Mouse (Mus musculus): ENCODE data around the gene Tmco1. TPM values are rescaled to one million over a fixed set of nuclear protein-coding genes. Genes with fewer than 3 reads are reported as not detected.

The Tmco1 gene
- polyA plus RNA-seq, 1 experiment from 2014 or later: 90.1 TPM

GRCm38 (mm10) chr1:167269350-167269811, 38.8 kb upstream of the Tmco1 start:
- H3K36me3 ChIP-seq (ENCODE audit: control insufficient read depth, insufficient read depth, low read length): no peaks in the 10 kb centered on the region
- H3K4me2 ChIP-seq (ENCODE audit: low read length): peak overlapping the region; percentile 64
- peaks cover 44 to 58% of the 10 kb centered on the region in 2 experiments for H3K4me1 ChIP-seq (ENCODE audit: control insufficient read depth in 2 of 2, insufficient read depth in 2 of 2, low read length in 2 of 2)
- peak; percentile 33; the same call in 1 of the 2 replicates for ATAC-seq (ENCODE audit: insufficient number of reproducible peaks, insufficient read depth, low FRiP score, low read depth)
- WGBS: 20% methylated on average over 14 of the region's 14 CpGs
- no peaks in the 10 kb centered on the region for H3K27me3 ChIP-seq (ENCODE audit: control insufficient read depth, insufficient read depth, low read length)
- H3K9me3 ChIP-seq (ENCODE audit: control insufficient read depth, low read length): no peaks in the 10 kb centered on the region
- peak overlapping the region; percentile 67 for H3K9ac ChIP-seq (ENCODE audit: low read length)
- H3K27ac ChIP-seq (replicated peaks in 1 of 2; ENCODE audit: control insufficient read depth in 1 of 2, insufficient read depth in 1 of 2, low read depth in 2 of 2, low read length in 2 of 2): peak overlapping the region; percentile 94 to 96
- H3K4me3 ChIP-seq (ENCODE audit: control insufficient read depth in 1 of 2, insufficient read depth in 1 of 2, low read depth in 1 of 2, low read length in 2 of 2): peak overlapping the region in 1 of 2 experiments; percentile 22; a peak in 1 of 4 replicates

- no peaks in the 10 kb centered on the region for H3K27me3 ChIP-seq (ENCODE audit: control insufficient read depth, insufficient read depth, low read length)
- H3K9me3 ChIP-seq (ENCODE audit: control insufficient read depth, low read length): no peaks in the 10 kb centered on the region
- H3K4me1 ChIP-seq (ENCODE audit: control insufficient read depth in 2 of 2, insufficient read depth in 2 of 2, low read length in 2 of 2): peaks cover 44 to 61% of the 10 kb centered on the region in 2 experiments
- peak; percentile 71 for ATAC-seq (ENCODE audit: insufficient number of reproducible peaks, insufficient read depth, low FRiP score, low read depth)
- peak overlapping the region; percentile 67 for H3K9ac ChIP-seq (ENCODE audit: low read length)
- H3K36me3 ChIP-seq (ENCODE audit: control insufficient read depth, insufficient read depth, low read length): no peaks in the 10 kb centered on the region
- WGBS: 3% methylated on average over 6 of the region's 6 CpGs
- H3K27ac ChIP-seq (replicated peaks in 1 of 2; ENCODE audit: control insufficient read depth in 1 of 2, insufficient read depth in 1 of 2, low read depth in 2 of 2, low read length in 2 of 2): peak overlapping the region; percentile 94 to 96
- H3K4me2 ChIP-seq (ENCODE audit: low read length): peak overlapping the region; percentile 64
- peak overlapping the region in 1 of 2 experiments; percentile 22; a peak in 1 of 4 replicates for H3K4me3 ChIP-seq (ENCODE audit: control insufficient read depth in 1 of 2, insufficient read depth in 1 of 2, low read depth in 1 of 2, low read length in 2 of 2)
Observed at GRCm38 (mm10) chr1:167269856-167270270, 38.3 kb upstream of the Tmco1 start.

DNA sequence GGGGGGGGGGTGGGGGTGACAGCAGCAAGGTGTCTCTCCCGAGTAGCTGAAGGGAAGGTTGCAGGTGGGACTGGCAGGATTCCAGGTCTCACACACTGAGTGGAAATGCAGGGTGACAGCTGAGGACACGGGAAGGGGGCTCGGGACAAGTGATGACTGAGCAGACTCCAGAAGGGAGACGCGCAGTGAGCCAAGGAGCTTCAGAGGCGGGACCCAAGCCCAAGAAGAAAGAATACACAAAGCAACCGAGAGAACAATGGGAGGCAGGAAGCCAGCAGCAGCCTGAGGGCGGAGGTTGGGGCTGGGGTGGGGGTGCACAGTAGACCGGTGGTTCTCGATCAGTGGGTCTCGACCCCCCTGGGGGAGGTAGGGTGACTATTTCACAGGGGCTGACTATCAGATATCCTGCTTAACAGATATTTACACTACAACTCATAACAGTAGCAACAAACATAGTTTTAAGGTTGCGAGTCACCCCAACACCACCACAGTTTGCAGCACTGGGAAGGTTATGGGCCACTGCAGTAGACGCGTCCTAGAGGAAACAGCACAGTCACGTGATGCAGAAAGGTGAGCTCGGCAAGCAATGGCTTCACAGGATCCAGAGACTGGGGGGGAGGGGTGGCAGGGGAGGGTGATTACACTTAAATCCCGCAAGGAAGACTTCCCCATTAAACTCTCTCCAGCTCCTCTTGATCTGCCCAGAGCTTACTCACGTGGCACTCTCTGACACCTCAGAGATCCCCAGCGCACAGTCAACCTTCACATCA, 37.7 kb upstream of the Tmco1 start:
- 14% methylated on average over 19 of the region's 19 CpGs for WGBS

DNA sequence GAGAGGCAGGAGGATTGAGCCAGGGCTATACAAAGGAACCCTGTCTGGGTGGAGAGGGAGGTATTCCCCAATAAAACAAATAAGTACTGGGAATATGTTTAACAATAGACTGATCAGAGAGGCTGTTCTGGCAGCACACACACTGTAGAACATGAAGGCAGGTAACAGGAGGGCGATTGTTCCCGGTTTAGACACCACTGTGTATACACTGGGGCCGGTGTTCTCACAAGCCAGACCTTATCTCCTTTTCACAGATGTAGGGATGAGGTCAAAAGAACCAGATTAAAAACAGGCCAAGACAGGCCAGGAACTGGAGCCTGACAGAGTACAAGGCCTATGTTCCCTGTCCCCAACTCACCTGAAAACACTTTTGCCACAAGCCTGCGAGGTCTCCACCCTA, 36.9 kb upstream of the Tmco1 start:
- H3K9me3 ChIP-seq (ENCODE audit: control insufficient read depth, low read length): no peaks in the 10 kb centered on the region
- H3K4me2 ChIP-seq (ENCODE audit: low read length): peak overlapping the region; percentile 64; the same call in 1 of the 2 replicates
- H3K27ac ChIP-seq (replicated peaks in 1 of 2; ENCODE audit: control insufficient read depth in 1 of 2, insufficient read depth in 1 of 2, low read depth in 2 of 2, low read length in 2 of 2): peak overlapping the region in 1 of 2 experiments; percentile 96; a peak in 2 of 4 replicates
- H3K4me3 ChIP-seq (ENCODE audit: control insufficient read depth in 1 of 2, insufficient read depth in 1 of 2, low read depth in 1 of 2, low read length in 2 of 2): no peak overlapping the region
- no peaks in the 10 kb centered on the region for H3K36me3 ChIP-seq (ENCODE audit: control insufficient read depth, insufficient read depth, low read length)
- ATAC-seq (ENCODE audit: insufficient number of reproducible peaks, insufficient read depth, low FRiP score, low read depth): no peak
- peaks cover 44 to 63% of the 10 kb centered on the region in 2 experiments for H3K4me1 ChIP-seq (ENCODE audit: control insufficient read depth in 2 of 2, insufficient read depth in 2 of 2, low read length in 2 of 2)
- H3K27me3 ChIP-seq (ENCODE audit: control insufficient read depth, insufficient read depth, low read length): no peaks in the 10 kb centered on the region
- peak overlapping the region; percentile 14; the same call in 1 of the 2 replicates for H3K9ac ChIP-seq (ENCODE audit: low read length)
- WGBS: 33% methylated on average over 4 of the region's 4 CpGs

More for the DNA sequence above, 37.7 kb upstream of the Tmco1 start:
- Histone ChIP-seq H3K4me1 (ENCODE audit: control insufficient read depth in 2 of 2, insufficient read depth in 2 of 2, low read length in 2 of 2) (peaks cover 44 to 63% of the 10 kb centered on the region in 2 experiments), H3K27ac (replicated peaks in 1 of 2; ENCODE audit: control insufficient read depth in 1 of 2, insufficient read depth in 1 of 2, low read depth in 2 of 2, low read length in 2 of 2) (peak overlapping the region; percentile 61 to 96), H3K27me3 (ENCODE audit: control insufficient read depth, insufficient read depth, low read length) (no peaks in the 10 kb centered on the region), H3K9me3 (ENCODE audit: control insufficient read depth, low read length) (no peaks in the 10 kb centered on the region), H3K4me3 (ENCODE audit: control insufficient read depth in 1 of 2, insufficient read depth in 1 of 2, low read depth in 1 of 2, low read length in 2 of 2) (peak overlapping the region in 1 of 2 experiments; percentile 22; a peak in 1 of 4 replicates), H3K36me3 (ENCODE audit: control insufficient read depth, insufficient read depth, low read length) (no peaks in the 10 kb centered on the region), H3K4me2 (ENCODE audit: low read length) (peak overlapping the region; percentile 64), H3K9ac (ENCODE audit: low read length) (peak overlapping the region; percentile 57)
- peak; percentile 12 for ATAC-seq (ENCODE audit: insufficient number of reproducible peaks, insufficient read depth, low FRiP score, low read depth)

DNA sequence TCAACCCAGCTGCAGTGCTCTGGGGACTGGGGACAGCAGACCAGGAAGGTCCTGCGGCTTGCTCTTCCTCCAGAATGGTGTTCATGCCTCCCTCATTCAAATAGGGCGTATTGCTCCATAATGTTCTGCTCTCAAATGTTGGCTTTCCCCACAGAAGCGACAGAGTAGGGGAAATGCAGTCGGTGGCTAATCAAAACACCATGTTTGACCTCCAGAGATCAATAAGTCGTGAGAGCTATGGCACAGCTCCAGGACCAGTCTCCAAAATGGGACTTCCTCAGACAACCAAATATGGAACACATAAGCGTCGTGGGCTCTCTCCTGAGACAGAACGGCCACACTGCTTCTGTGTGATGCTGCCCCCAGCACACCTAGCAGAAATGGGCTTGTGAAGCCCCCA, 36.3 kb upstream of the Tmco1 start:
- Histone ChIP-seq H3K27ac (replicated peaks in 1 of 2; ENCODE audit: control insufficient read depth in 1 of 2, insufficient read depth in 1 of 2, low read depth in 2 of 2, low read length in 2 of 2) (no peak overlapping the region), H3K36me3 (ENCODE audit: control insufficient read depth, insufficient read depth, low read length) (no peaks in the 10 kb centered on the region), H3K27me3 (ENCODE audit: control insufficient read depth, insufficient read depth, low read length) (no peaks in the 10 kb centered on the region), H3K4me3 (ENCODE audit: control insufficient read depth in 1 of 2, insufficient read depth in 1 of 2, low read depth in 1 of 2, low read length in 2 of 2) (no peak overlapping the region), H3K9ac (ENCODE audit: low read length) (no peak overlapping the region), H3K9me3 (ENCODE audit: control insufficient read depth, low read length) (no peaks in the 10 kb centered on the region), H3K4me2 (ENCODE audit: low read length) (no peak overlapping the region), H3K4me1 (ENCODE audit: control insufficient read depth in 2 of 2, insufficient read depth in 2 of 2, low read length in 2 of 2) (peaks cover 44 to 63% of the 10 kb centered on the region in 2 experiments)
- 34% methylated on average over 8 of the region's 8 CpGs for WGBS
- no peak for ATAC-seq (ENCODE audit: insufficient number of reproducible peaks, insufficient read depth, low FRiP score, low read depth)

DNA sequence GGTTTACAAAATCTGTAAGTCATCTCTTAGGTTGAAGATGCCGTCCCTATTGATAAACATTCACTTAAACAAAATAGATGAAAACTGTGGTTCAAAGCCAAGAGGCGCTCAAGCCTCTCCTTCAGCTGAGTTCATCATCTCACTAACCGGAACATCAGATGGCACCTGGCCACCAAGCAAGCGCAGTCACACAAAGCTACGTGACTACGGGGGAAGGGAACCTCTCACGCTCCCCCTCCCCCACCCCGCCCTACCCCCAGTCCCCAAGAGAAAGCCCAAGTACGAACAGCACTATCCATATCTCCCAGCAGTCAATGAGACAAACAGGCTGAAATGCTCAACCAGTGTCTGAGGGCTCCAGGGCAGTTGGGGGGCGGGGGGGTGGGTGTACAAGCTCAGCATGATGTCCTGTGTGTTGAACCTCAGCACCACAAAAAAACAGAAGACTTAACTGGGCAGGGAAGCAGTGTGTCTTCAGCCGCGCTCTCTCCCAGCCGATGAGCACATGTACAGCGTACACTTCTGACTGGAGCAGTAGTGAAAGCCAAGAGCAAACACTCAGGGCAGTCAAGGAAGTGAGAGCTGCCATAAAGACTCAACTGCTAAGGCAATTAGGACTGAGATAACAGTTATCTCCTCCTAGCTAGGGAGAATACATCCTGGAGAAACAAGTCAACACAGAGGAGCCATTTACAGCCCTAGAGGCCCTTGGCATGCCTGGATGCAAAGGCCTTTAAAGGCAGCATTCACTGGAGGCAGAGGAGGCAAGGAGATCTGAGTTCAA, 34.6 kb upstream of the Tmco1 start:
- peaks cover 39 to 57% of the 10 kb centered on the region in 2 experiments for H3K4me1 ChIP-seq (ENCODE audit: control insufficient read depth in 2 of 2, insufficient read depth in 2 of 2, low read length in 2 of 2)
- no peak overlapping the region; the same call in 1 of the 2 replicates for H3K9ac ChIP-seq (ENCODE audit: low read length)
- H3K4me3 ChIP-seq (ENCODE audit: control insufficient read depth in 1 of 2, insufficient read depth in 1 of 2, low read depth in 1 of 2, low read length in 2 of 2): no peak overlapping the region
- H3K27me3 ChIP-seq (ENCODE audit: control insufficient read depth, insufficient read depth, low read length): no peaks in the 10 kb centered on the region
- peak overlapping the region; percentile 57 to 69; a peak in 3 of 4 replicates for H3K27ac ChIP-seq (replicated peaks in 1 of 2; ENCODE audit: control insufficient read depth in 1 of 2, insufficient read depth in 1 of 2, low read depth in 2 of 2, low read length in 2 of 2)
- no peaks in the 10 kb centered on the region for H3K9me3 ChIP-seq (ENCODE audit: control insufficient read depth, low read length)
- no peaks in the 10 kb centered on the region for H3K36me3 ChIP-seq (ENCODE audit: control insufficient read depth, insufficient read depth, low read length)
- WGBS: 19% methylated on average over 14 of the region's 14 CpGs
- peak overlapping the region; percentile 52 for H3K4me2 ChIP-seq (ENCODE audit: low read length)
- ATAC-seq (ENCODE audit: insufficient number of reproducible peaks, insufficient read depth, low FRiP score, low read depth): no peak

DNA sequence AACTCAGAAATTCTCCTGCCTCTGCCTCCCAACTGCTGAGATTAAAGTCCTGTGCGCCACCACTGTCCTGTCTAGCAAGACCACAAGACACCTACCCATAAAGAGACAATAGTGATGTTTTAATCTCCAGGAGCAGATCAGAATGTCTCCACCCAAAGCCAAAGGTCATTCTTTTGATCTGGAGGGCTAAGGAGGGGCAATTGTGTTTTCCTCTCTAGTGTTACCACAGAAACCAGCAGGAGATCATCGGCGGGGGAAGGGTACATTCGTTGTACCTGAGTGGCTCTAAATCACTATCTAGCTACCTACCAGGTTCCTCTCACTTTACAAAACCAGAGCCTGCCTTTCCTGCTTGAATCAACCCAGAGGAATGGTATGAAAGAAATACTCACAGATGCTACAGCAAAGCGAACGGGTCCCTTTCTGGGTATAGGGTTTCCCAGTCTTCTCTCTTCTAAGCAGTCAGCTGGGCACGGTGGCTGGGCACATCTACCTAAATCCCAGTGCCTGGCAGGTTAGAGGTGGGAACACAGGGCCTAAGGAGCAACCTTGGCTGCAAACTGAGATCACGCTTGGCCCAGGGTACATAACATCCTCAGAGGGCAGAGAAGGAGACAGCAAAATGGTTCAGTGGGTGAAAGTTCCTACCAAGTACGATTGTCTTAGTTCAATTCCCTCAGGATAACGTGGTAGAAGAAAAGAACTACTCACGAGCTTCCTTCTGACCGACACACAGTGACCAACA, 33.4 kb upstream of the Tmco1 start:
- no peak for ATAC-seq (ENCODE audit: insufficient number of reproducible peaks, insufficient read depth, low FRiP score, low read depth)
- H3K4me3 ChIP-seq (ENCODE audit: control insufficient read depth in 1 of 2, insufficient read depth in 1 of 2, low read depth in 1 of 2, low read length in 2 of 2): no peak overlapping the region
- H3K9me3 ChIP-seq (ENCODE audit: control insufficient read depth, low read length): no peaks in the 10 kb centered on the region
- H3K4me2 ChIP-seq (ENCODE audit: low read length): no peak overlapping the region
- H3K9ac ChIP-seq (ENCODE audit: low read length): no peak overlapping the region
- no peak overlapping the region; a peak in 1 of 4 replicates for H3K27ac ChIP-seq (replicated peaks in 1 of 2; ENCODE audit: control insufficient read depth in 1 of 2, insufficient read depth in 1 of 2, low read depth in 2 of 2, low read length in 2 of 2)
- H3K27me3 ChIP-seq (ENCODE audit: control insufficient read depth, insufficient read depth, low read length): no peaks in the 10 kb centered on the region
- no peaks in the 10 kb centered on the region for H3K36me3 ChIP-seq (ENCODE audit: control insufficient read depth, insufficient read depth, low read length)
- peaks cover 40 to 54% of the 10 kb centered on the region in 2 experiments for H3K4me1 ChIP-seq (ENCODE audit: control insufficient read depth in 2 of 2, insufficient read depth in 2 of 2, low read length in 2 of 2)
- 87% methylated on average over 12 of the region's 12 CpGs for WGBS
